Mouse (Mus musculus): Measurements from ENCODE around the gene Acadm. TPM values are rescaled to one million over a fixed set of nuclear protein-coding genes. Genes with fewer than 3 reads are reported as not detected.
A peak's percentile ranks its signal among the peaks of the same experiment; 100 is the strongest.

Gene Acadm
- polyA plus RNA-seq, 1 experiment from 2014 or later, result 82.5 TPM

- Histone ChIP-seq H3K9ac (no peak overlapping the region), H3K27me3 (no peaks in the 10 kb centered on the region; the same call in 1 of the 2 replicates), H3K4me3 (replicated peaks) (no peak overlapping the region), H3K27ac (replicated peaks) (no peak overlapping the region), H3K9me3 (replicated peaks) (no peaks in the 10 kb centered on the region), H3K4me2 (no peak overlapping the region), H3K36me3 (replicated peaks) (no peaks in the 10 kb centered on the region), H3K4me1 (replicated peaks) (peaks cover 11% of the 10 kb centered on the region; the same call in 1 of the 2 replicates)
- ATAC-seq (ENCODE audit: insufficient read depth), result no peak
- 36% methylated on average over 3 of the region's 3 CpGs for WGBS (ENCODE audit: insufficient replicate concordance)
These were observed 49.0 kb downstream of the Acadm start for GRCm38 (mm10) chr3:153895454-153895853.

- WGBS (ENCODE audit: insufficient replicate concordance), result 46% methylated on average over 7 of the region's 8 CpGs
- ATAC-seq (ENCODE audit: insufficient read depth), result no peak
These were observed 55.1 kb downstream of the Acadm start for GRCm38 (mm10) chr3:153889188-153889781.

DNA sequence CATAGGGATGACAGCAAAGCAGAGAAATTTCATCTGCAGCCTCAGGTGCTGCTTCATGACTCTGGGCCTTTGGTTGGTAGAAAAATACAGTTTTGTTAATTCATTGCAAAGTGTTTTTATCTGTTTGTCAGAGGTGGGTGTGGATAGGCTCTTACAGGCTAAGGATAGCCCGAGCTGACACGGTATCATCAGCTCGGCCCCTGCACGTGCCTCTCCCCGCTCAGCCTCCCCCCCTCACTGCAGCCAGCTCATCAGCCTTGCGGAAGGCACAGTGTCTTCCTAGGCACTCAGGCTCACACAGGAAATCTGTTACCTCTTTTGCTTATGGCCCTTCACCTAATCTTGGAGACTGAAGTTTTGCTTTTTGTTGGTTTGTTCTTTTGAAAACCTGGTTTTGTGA lies 56.3 kb downstream of the Acadm start:
- peak; percentile 86 for ATAC-seq (ENCODE audit: insufficient read depth)
- 30% methylated on average over 6 of the region's 6 CpGs for WGBS (ENCODE audit: insufficient replicate concordance)
- Histone ChIP-seq H3K27me3 (0 out of 2 replicates have a peak, but pooled peaks cover 4% of the 10 kb centered on the region), H3K4me2 (peak overlapping the region; percentile 24), H3K27ac (replicated peaks) (no peak overlapping the region), H3K4me3 (replicated peaks) (no peak overlapping the region), H3K9ac (no peak overlapping the region), H3K36me3 (replicated peaks) (no peaks in the 10 kb centered on the region), H3K9me3 (replicated peaks) (no peaks in the 10 kb centered on the region), H3K4me1 (replicated peaks) (peaks cover 22% of the 10 kb centered on the region)

More at GRCm38 (mm10) chr3:153889188-153889781, 55.1 kb downstream of the Acadm start:
- no peak overlapping the region for H3K9ac ChIP-seq
- no peaks in the 10 kb centered on the region for H3K9me3 ChIP-seq (replicated peaks)
- no peak overlapping the region for H3K4me3 ChIP-seq (replicated peaks)
- peaks cover 27% of the 10 kb centered on the region for H3K4me1 ChIP-seq (replicated peaks)
- H3K4me2 ChIP-seq, result no peak overlapping the region
- no peak overlapping the region for H3K27ac ChIP-seq (replicated peaks)
- no peaks in the 10 kb centered on the region for H3K36me3 ChIP-seq (replicated peaks)
- 0 out of 2 replicates have a peak, but pooled peaks cover 4% of the 10 kb centered on the region for H3K27me3 ChIP-seq

DNA sequence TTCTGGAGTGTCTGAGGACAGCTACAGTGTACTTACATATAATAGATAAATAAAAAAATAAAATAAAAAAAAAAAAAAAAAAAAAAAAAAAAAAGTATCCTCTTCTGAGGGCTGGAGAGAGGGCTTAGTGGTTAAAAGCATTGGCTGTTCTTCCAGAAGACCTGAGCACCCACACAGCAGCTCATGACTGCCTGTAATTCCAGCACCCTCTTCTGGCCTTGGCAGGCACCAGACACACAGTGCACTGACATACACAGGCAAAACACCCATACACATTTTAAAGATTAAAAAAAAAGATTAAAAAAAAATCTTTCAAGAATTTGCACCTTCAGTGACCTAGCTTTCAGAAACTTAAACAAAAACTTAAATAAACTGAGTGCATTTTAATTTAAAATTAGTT lies 58.1 kb downstream of the Acadm start:
- no peak overlapping the region for H3K4me3 ChIP-seq (replicated peaks)
- H3K4me2 ChIP-seq, result no peak overlapping the region
- ATAC-seq (ENCODE audit: insufficient read depth), result no peak
- H3K9ac ChIP-seq, result no peak overlapping the region
- H3K9me3 ChIP-seq (replicated peaks), result no peaks in the 10 kb centered on the region
- H3K27ac ChIP-seq (replicated peaks), result no peak overlapping the region
- H3K27me3 ChIP-seq, result peaks cover 14% of the 10 kb centered on the region; the same call in 1 of the 2 replicates
- H3K4me1 ChIP-seq (replicated peaks), result peaks cover 22% of the 10 kb centered on the region
- no peaks in the 10 kb centered on the region for H3K36me3 ChIP-seq (replicated peaks)

Other genes starting within 250 kb of the Acadm start
- gene St6galnac3, start 219.5 kb downstream of the Acadm start, polyA plus RNA-seq (2015; fragmentation: Nextera tagmentation; extraction: Ambion mirVana), result 10.1 and 10.2 TPM in 2 replicates
- 2.6 and 3.0 TPM in 2 replicates for gene Asb17, start 100.4 kb downstream of the Acadm start, polyA plus RNA-seq (2015; fragmentation: Nextera tagmentation; extraction: Ambion mirVana)
- 0.03 TPM in 1 of 2 replicates, not detected in the other for gene Msh4, start 38.5 kb downstream of the Acadm start, polyA plus RNA-seq (2015; fragmentation: Nextera tagmentation; extraction: Ambion mirVana)
- 36.6 and 38.2 TPM in 2 replicates for gene Rabggtb, start 31.6 kb downstream of the Acadm start, polyA plus RNA-seq (2015; fragmentation: Nextera tagmentation; extraction: Ambion mirVana)
- 0.10 and 0.29 TPM in 2 replicates for gene Slc44a5, start 28.8 kb upstream of the Acadm start, polyA plus RNA-seq (2015; fragmentation: Nextera tagmentation; extraction: Ambion mirVana)

All from liver, embryonic 15.5 days (tissue).